Mouse (Mus musculus) megakaryocyte, embryonic 14.5 days (primary cell): ENCODE measurements at regions not wholly inside any gene's neighbourhood (a gene's known extent, or its start where the extent isn't known, plus 50 kb on each side); places are given as distances from the start of the nearest gene placed in this dataset.

Source experiments
- H3K27me3 ChIP-seq: replicated peaks from 2 replicates; pipeline ENCODE3; 2012; ENCODE audit warnings: inconsistent platforms
- H3K36me3 ChIP-seq: replicated peaks from 2 replicates; pipeline ENCODE3; 2012; ENCODE audit warnings: low read length, inconsistent platforms, mixed read lengths
- H3K4me1 ChIP-seq: 2 replicates; pipeline ENCODE4 v1.6.1; 2012; ENCODE audit warnings: inconsistent platforms
- H3K4me3 ChIP-seq: replicated peaks from 2 replicates; pipeline ENCODE3; 2012; ENCODE audit warnings: moderate library complexity, mild to moderate bottlenecking, inconsistent platforms
- H3K9me3 ChIP-seq: 2 replicates; pipeline ENCODE4 v1.6.1; 2012; ENCODE audit warnings: inconsistent platforms
- FLI1 ChIP-seq: IDR thresholded peaks from 2 replicates; pipeline ENCODE4 v1.6.1; 2012; ENCODE audit warnings: low read length, inconsistent platforms, mixed read lengths
- GATA1 ChIP-seq: IDR thresholded peaks from 3 replicates; pipeline ENCODE4 v1.6.1; 2012; ENCODE audit warnings: mixed read lengths, low read length, inconsistent platforms, borderline replicate concordance

DNA sequence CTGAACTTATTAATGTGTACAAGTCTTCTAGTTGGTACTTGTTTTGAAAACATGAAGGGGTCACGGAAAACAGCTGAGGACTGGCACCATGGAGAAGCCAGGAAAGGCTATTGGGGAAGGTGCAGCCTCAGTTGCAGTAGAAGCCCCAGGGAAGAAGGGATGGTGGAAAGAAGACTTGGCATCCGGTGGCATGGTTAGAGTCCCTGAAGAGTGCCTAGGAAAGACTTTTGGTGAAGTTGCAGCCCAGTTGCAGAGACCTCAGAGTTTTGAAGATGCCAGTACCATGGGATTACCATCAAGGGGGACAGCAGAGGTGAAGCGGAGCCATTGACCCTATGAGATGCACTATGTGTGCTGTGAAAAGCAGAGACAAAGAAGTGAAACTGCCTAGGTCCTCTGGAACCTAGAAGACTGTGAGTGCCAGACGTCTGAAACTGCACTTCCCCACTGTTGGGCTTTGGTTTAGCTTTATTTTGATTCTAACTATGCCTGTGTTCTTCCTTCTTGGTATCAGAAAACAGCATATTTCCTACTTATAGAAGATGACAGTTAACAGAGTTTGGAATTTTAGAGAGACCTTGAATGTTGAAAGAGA, 96.9 kb upstream of the Zfp648 start:
- H3K4me1 ChIP-seq: no peaks in the 10 kb centered on the region
- H3K27me3 ChIP-seq: peaks cover 2% of the 10 kb centered on the region
- no peak for TF ChIP-seq GATA1
- no peak for TF ChIP-seq FLI1
- H3K36me3 ChIP-seq: no peaks in the 10 kb centered on the region
- H3K4me3 ChIP-seq: no peak overlapping the region
- H3K9me3 ChIP-seq: no peaks in the 10 kb centered on the region

- Histone ChIP-seq H3K36me3 (no peaks in the 10 kb centered on the region), H3K4me3 (no peak overlapping the region), H3K27me3 (peaks cover 2% of the 10 kb centered on the region), H3K9me3 (no peaks in the 10 kb centered on the region; the same call in 1 of the 2 replicates), H3K4me1 (no peaks in the 10 kb centered on the region)
- TF ChIP-seq FLI1 (no peak), GATA1 (no peak)
Observed at GRCm38 (mm10) chr1:154104779-154105178, 96.2 kb upstream of the Zfp648 start.

- Histone ChIP-seq H3K36me3 (no peaks in the 10 kb centered on the region), H3K27me3 (peaks cover 20% of the 10 kb centered on the region), H3K4me1 (peaks cover 4% of the 10 kb centered on the region; the same call in 1 of the 2 replicates), H3K9me3 (no peaks in the 10 kb centered on the region; the same call in 1 of the 2 replicates), H3K4me3 (no peak overlapping the region)
- TF ChIP-seq GATA1 (no peak), FLI1 (no peak)
Observed at GRCm38 (mm10) chr1:154112500-154112899, 88.5 kb upstream of the Zfp648 start.

- Histone ChIP-seq H3K36me3 (no peaks in the 10 kb centered on the region), H3K27me3 (peaks cover 22% of the 10 kb centered on the region), H3K4me1 (peaks cover 13% of the 10 kb centered on the region), H3K4me3 (no peak overlapping the region), H3K9me3 (no peaks in the 10 kb centered on the region; the same call in 1 of the 2 replicates)
- no peak for TF ChIP-seq FLI1
- no peak for TF ChIP-seq GATA1
Observed at GRCm38 (mm10) chr1:154113291-154114050, 87.5 kb upstream of the Zfp648 start.

GRCm38 (mm10) chr1:154116188-154116710, 84.7 kb upstream of the Zfp648 start:
- TF ChIP-seq GATA1: no peak
- Histone ChIP-seq H3K36me3 (no peaks in the 10 kb centered on the region), H3K4me1 (peaks cover 15% of the 10 kb centered on the region), H3K27me3 (peaks cover 24% of the 10 kb centered on the region), H3K9me3 (no peaks in the 10 kb centered on the region), H3K4me3 (no peak overlapping the region)

- no peak overlapping the region for H3K4me3 ChIP-seq
- H3K36me3 ChIP-seq: no peaks in the 10 kb centered on the region
- TF ChIP-seq GATA1 (no peak), FLI1 (no peak)
- H3K27me3 ChIP-seq: peaks cover 25% of the 10 kb centered on the region
- peaks cover 15% of the 10 kb centered on the region for H3K4me1 ChIP-seq
- H3K9me3 ChIP-seq: no peaks in the 10 kb centered on the region
Observed at GRCm38 (mm10) chr1:154117346-154117687, 83.7 kb upstream of the Zfp648 start.

DNA sequence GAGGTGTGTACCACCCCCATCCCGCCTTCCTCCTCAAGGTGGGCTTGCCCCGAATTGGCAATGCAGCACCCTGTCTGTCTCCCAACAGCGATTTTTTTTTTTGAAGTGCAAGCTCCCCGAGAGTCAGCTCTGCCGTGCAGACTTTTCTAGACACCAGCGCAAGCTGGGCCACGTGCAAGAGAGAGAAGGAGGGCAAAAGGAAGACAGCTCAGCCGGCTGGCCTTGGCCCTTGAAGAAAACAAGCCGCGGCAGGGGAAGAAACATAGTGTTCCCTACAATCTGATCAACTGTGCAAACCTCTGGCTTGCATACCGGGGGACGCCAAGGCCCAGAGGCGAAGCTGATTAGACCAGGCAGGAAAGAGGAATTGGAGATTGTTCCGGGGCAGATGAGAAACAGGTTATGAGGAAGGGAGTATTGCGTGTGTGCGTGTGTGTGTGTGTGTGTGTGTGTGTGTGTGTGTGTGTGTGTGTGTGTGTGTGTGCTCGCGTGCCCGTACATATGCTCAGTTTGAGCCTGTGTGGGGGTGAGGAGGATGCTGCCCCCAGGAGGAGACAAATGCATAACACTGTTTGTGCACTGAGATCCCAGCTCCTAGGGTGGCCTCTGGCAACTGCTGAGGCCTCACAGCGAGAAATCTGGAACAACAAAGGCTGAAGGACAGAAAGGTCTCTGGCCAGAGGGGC, 83.2 kb upstream of the Zfp648 start:
- Histone ChIP-seq H3K9me3 (no peaks in the 10 kb centered on the region), H3K27me3 (peaks cover 25% of the 10 kb centered on the region), H3K4me1 (peaks cover 15% of the 10 kb centered on the region), H3K36me3 (no peaks in the 10 kb centered on the region), H3K4me3 (peak overlapping the region; percentile 67)
- TF ChIP-seq GATA1: no peak
- TF ChIP-seq FLI1: no peak

- Histone ChIP-seq H3K4me1 (peaks cover 15% of the 10 kb centered on the region), H3K4me3 (peak overlapping the region; percentile 47), H3K9me3 (no peaks in the 10 kb centered on the region), H3K36me3 (no peaks in the 10 kb centered on the region), H3K27me3 (peaks cover 25% of the 10 kb centered on the region)
- TF ChIP-seq GATA1 (no peak), FLI1 (no peak)
Observed at GRCm38 (mm10) chr1:154118374-154119004, 82.5 kb upstream of the Zfp648 start.

GRCm38 (mm10) chr1:154119611-154120010, 81.4 kb upstream of the Zfp648 start:
- Histone ChIP-seq H3K27me3 (peaks cover 22% of the 10 kb centered on the region), H3K9me3 (no peaks in the 10 kb centered on the region), H3K4me3 (no peak overlapping the region), H3K36me3 (no peaks in the 10 kb centered on the region), H3K4me1 (peaks cover 15% of the 10 kb centered on the region)
- TF ChIP-seq GATA1: no peak
- no peak for TF ChIP-seq FLI1

DNA sequence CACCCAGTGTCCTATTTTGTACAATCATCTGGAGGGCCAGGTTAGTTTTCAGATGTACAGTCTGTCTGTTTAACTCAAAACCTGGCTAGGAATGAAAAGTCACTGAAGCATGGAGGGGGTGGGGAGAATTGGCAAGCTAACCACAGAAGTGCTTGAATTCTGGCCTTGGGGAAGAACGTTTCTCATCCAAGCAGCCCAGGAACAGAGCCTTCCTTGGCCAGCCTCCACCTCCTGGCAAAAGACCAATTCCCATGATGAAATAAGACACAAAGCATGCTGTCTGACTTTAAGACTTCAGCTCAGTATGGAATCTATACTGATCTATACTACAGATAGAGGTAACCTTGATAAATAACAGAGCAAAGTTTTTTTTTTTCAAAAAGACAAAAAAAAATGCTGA, 80.3 kb upstream of the Zfp648 start:
- peaks cover 20% of the 10 kb centered on the region for H3K27me3 ChIP-seq
- TF ChIP-seq FLI1: no peak
- no peak for TF ChIP-seq GATA1
- no peaks in the 10 kb centered on the region for H3K36me3 ChIP-seq
- no peaks in the 10 kb centered on the region for H3K9me3 ChIP-seq
- H3K4me1 ChIP-seq: peaks cover 15% of the 10 kb centered on the region
- H3K4me3 ChIP-seq: no peak overlapping the region
